Mouse (Mus musculus) liver, embryonic 14.5 days (tissue): ENCODE results near the gene H3f3b.

Experiments
- CTCF ChIP-seq: IDR thresholded peaks from 2 replicates; pipeline ENCODE4 v1.5.1; 2016; ENCODE audit warnings: antibody characterized with exemption, low read depth, control low read depth
- EP300 ChIP-seq: IDR thresholded peaks from 2 replicates; pipeline ENCODE4 v1.6.1; 2016; ENCODE audit warnings: antibody characterized with exemption, low read depth

DNA sequence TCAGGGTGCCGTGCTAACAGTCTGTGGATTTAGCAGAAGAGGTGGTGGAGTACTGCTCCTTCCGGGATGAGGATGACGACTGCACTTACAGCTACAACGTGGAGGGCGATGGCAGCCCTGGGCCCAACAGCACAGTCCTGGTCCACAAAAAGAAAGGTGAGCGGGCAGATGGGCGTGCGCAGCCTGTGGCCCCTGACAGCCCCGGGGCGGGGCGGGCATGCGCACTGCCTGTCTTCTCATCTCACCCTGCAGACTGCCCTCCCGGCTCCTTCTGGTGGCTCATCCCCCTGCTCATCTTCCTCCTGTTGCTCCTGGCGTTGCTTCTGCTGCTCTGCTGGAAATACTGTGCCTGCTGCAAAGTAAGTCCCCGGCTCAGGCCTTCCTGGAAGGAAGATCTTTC lies 38.1 kb downstream of the H3f3b start:
- TF ChIP-seq CTCF = no peak
- no peak for TF ChIP-seq EP300
